Mouse (Mus musculus) cerebellum, postnatal 25 days (tissue): ENCODE measurements at regions not wholly inside any gene's neighbourhood (a gene's known extent, or its start where the extent isn't known, plus 50 kb on each side); places are given as distances from the start of the nearest gene placed in this dataset.

Experiments used
- DNase-seq, 2 experiments: peaks; one replicate each; pipeline ENCODE4 v3.0.0; 2021; ENCODE audit warnings: mixed read lengths in 2 of 2

GRCm38 (mm10) chr7:74876667-74877066 is 322.1 kb upstream of the Slco3a1 start:
- DNase-seq: no peak

- no peak for DNase-seq
Observed at GRCm38 (mm10) chr7:74870250-74870649, 315.7 kb upstream of the Slco3a1 start.

GRCm38 (mm10) chr7:74862727-74863126 is 308.1 kb upstream of the Slco3a1 start:
- no peak for DNase-seq

GRCm38 (mm10) chr7:74844306-74844929 is 289.8 kb upstream of the Slco3a1 start:
- no peak for DNase-seq

- no peak for DNase-seq
Observed at GRCm38 (mm10) chr7:74823286-74823685, 268.7 kb upstream of the Slco3a1 start.

GRCm38 (mm10) chr7:74793241-74793640 is 238.7 kb upstream of the Slco3a1 start:
- no peak for DNase-seq

- DNase-seq: no peak
Observed at GRCm38 (mm10) chr7:74788696-74789095, 234.1 kb upstream of the Slco3a1 start.

GRCm38 (mm10) chr7:74771435-74772406 is 217.1 kb upstream of the Slco3a1 start:
- no peak for DNase-seq

- peak in 1 of 2 experiments; percentile 14 for DNase-seq
Observed at GRCm38 (mm10) chr7:74766550-74766949, 212.0 kb upstream of the Slco3a1 start.

- DNase-seq: peak; percentile 30 to 62
Observed at GRCm38 (mm10) chr7:74757469-74757868, 202.9 kb upstream of the Slco3a1 start.

GRCm38 (mm10) chr7:74747704-74748103 is 193.1 kb upstream of the Slco3a1 start:
- DNase-seq: no peak

GRCm38 (mm10) chr7:74734941-74735340 is 180.4 kb upstream of the Slco3a1 start:
- DNase-seq: no peak

GRCm38 (mm10) chr7:74726324-74726991 is 171.9 kb upstream of the Slco3a1 start:
- DNase-seq: no peak

GRCm38 (mm10) chr7:74719321-74719720 is 164.7 kb upstream of the Slco3a1 start:
- no peak for DNase-seq

- DNase-seq: no peak
Observed at GRCm38 (mm10) chr7:74709993-74710581, 155.5 kb upstream of the Slco3a1 start.

GRCm38 (mm10) chr7:74709006-74709405 is 154.4 kb upstream of the Slco3a1 start:
- no peak for DNase-seq

- DNase-seq: no peak
Observed at GRCm38 (mm10) chr7:74703533-74703932, 149.0 kb upstream of the Slco3a1 start.

GRCm38 (mm10) chr7:74697794-74698354 is 143.3 kb upstream of the Slco3a1 start:
- no peak for DNase-seq

GRCm38 (mm10) chr7:74696286-74696685 is 141.7 kb upstream of the Slco3a1 start:
- no peak for DNase-seq

GRCm38 (mm10) chr7:74693049-74693448 is 138.5 kb upstream of the Slco3a1 start:
- no peak for DNase-seq

GRCm38 (mm10) chr7:74690706-74691105 is 136.1 kb upstream of the Slco3a1 start:
- DNase-seq: no peak

GRCm38 (mm10) chr7:74688116-74688702 is 133.6 kb upstream of the Slco3a1 start:
- DNase-seq: no peak
